Mouse (Mus musculus): ENCODE measurements around the gene Nedd9.

- no peak for TF ChIP-seq EP300 (IDR thresholded peaks at IDR 0.05; ENCODE audit: low read length)
- TF ChIP-seq CHD2 (IDR thresholded peaks at IDR 0.05; ENCODE audit: low read length), result no peak
- no peak for TF ChIP-seq CHD1 (IDR thresholded peaks at IDR 0.05; ENCODE audit: low read depth, low read length)
- TF ChIP-seq POLR2AphosphoS2 (IDR thresholded peaks at IDR 0.05; ENCODE audit: low read depth, low read length), result no peak
- no peak for TF ChIP-seq USF1 (IDR thresholded peaks at IDR 0.05; ENCODE audit: low read depth, low read length)
- no peak for TF ChIP-seq E2F4 (IDR thresholded peaks at IDR 0.05; ENCODE audit: insufficient replicate concordance, low read depth, low read length)
Measured at GRCm38 (mm10) chr13:41458709-41459108, 28.5 kb downstream of the Nedd9 start.
